Mouse (Mus musculus) right cerebral cortex, postnatal 4 days (tissue): ENCODE data around the gene Nfe2.

Source experiments
- DNase-seq: peaks from one replicate; pipeline ENCODE4 v3.0.0-alpha.2; 2022

Nfe2 gene

DNA sequence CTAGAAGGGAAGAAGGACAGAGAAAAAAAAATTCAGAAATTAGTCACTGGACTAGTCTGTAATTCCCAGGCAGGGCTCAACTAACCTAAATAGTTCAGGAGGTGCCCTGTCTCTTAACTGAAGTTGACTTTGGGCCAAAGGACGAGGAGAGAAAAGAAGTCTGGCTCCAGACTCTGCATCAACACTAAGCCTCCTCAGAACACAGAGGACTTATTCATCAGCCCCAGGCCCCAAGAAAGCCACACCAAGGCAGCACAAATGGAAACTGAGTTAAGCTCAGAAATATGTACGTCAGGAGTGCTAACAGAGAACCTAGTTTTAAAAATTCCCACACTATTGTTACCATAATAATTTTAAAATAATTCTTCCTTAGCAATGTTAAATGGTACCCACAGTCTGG lies 44.1 kb downstream of the Nfe2 start:
- DNase-seq, result no peak

DNA sequence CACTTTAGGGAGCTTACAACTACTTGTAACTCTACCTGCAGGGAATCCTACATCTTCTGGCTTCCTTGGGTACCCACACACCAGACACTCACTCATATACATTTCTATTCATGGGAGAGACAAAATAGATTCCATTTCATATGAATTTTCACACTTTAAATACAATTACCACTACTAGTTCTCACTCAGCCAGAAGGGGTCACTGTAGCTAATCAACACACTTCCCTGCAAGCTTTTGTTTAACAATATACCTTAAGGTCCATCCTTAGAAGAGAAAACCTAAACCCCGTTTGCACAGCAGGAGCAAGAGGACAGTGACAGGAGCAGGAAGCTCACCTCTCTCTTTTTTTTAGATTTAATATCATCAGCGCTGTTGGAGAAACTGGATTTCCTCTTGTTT lies 53.0 kb downstream of the Nfe2 start:
- no peak for DNase-seq

DNA sequence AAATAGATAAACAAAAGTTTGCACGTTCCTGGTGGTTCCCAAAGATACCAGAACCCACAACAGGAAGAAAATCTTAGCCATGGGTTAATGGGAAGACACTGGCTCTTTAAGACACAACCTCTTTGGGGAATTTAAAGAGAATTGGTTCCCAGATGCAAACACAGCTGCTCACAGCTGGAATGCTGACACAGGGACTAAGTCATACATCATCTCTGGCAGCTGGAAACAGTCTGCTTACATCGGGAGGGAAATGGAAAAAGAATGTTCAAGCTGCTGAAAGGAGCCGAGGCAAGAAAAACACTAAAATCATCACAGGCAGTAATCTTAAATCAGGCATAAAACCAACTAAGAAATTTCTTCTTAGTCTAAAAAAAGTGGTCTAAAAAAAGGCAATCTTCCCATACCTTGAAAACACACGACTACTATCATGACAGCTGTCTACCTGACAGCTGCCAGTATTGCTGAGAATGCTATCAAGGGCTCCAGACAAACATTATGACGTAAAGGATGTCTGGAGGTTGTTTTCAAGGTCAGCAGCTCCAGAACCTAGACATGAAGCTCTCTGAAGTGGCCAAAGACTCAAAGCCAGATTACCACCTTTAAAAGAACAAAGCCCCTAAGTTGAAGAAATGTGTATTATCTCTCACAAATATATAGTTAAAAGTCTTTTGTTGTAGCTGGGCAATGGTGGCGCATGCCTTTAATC lies 56.0 kb downstream of the Nfe2 start:
- DNase-seq, result no peak
